Mouse (Mus musculus) ovary, postnatal 14 days (tissue): ENCODE results near the gene Adcyap1r1.

Experiments
- DNase-seq: peaks from one replicate; pipeline ENCODE4 v3.0.0; 2022; ENCODE audit warnings: low spot score

The Adcyap1r1 gene

GRCm38 (mm10) chr6:55501061-55501460 lies 49.3 kb downstream of the Adcyap1r1 start:
- DNase-seq = no peak

- no peak for DNase-seq
Observed at GRCm38 (mm10) chr6:55502309-55502708, 50.5 kb downstream of the Adcyap1r1 start.

GRCm38 (mm10) chr6:55504797-55505488 lies 53.2 kb downstream of the Adcyap1r1 start:
- DNase-seq = peak; percentile 41

DNA sequence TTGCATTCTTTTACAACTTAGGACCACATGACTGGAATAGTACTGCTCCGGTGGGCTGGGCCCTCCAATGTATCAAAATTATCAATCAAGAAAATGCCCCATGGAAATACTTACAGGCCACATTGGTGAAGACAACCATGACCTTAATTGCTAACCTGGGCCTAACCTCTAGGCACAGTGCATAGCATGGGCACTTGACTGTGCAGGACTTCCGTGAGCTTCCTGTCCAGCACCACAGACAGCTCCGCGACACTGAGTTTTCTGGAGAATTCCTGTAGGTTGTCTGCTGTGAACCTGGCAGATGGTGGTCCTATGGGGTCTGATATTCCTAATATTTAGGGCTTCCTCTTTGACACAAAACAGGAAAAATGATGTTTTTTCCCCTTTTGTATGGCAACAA lies 54.7 kb downstream of the Adcyap1r1 start:
- no peak for DNase-seq

- no peak for DNase-seq
Observed at GRCm38 (mm10) chr6:55509130-55509870, 57.5 kb downstream of the Adcyap1r1 start.

DNA sequence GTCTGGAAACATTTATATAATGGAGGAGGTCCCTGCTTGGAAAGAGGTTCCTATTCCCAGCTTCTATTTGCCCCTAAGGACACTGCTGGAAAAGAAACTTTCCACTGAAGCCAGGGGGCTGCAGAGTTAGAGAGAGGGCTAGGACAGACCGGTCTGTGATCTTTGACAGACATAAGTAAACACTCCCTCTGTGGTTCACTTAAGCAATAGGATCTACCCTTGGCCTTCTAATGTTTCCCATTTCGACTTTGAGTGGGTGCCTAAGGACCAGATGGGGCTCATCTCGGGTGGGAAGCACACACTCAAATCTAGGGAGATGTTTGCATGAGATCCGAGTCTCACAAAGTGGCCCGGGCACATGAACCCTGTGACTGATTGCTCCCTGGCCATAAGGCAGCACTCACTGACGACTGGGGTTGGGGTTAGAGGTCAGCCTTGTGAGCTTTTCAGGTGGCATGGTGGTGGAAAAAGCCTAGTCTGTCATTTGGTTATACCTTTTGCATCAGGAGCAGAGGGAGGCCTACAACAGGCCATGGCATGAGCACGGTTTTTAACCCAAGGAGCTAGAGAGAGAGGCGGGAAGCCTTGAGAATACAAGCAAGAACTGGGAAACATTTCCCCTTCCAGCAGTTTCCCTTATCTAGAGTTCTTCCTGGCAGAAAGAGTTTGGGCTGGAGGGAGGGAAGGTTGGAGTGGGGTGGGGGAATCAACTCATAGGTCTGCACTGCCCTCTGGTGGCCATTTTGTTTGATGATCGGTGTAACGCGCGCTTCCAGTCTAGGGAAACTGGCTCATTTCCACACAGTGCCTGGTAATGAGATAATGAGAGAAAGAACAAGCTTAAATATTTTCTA lies 59.7 kb downstream of the Adcyap1r1 start:
- peak; percentile 73 for DNase-seq

DNA sequence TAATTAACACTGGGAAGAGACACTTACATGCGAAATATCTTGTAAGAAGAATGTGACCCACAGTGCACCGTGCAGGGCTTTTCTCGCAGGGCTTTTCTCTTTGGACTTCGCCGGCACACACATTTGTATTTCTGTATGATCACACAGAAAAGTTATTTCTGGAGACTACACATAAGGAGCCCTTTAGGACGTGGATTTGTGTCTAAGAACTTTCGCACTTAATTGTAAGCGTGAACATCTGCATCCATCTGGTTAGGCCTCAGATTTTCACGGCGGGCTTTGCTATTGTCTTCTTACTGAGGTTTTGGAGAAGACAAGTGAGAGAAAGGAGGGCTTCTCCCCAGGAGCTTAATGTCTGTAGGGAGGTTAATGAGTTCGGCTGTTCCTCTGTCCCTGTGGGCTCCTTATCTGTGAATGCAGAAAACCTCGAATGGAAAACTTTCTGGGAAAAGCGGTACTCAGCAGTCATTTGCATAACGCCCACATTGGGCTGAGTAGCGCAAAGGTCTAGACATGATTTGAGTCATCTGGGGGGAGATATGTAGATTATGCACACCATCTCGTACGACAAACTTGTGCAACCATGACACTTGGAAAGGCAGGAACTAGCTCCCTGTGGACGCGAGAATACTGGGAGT lies 60.4 kb downstream of the Adcyap1r1 start:
- DNase-seq = no peak

GRCm38 (mm10) chr6:55513477-55513876 lies 61.7 kb downstream of the Adcyap1r1 start:
- no peak for DNase-seq

GRCm38 (mm10) chr6:55519605-55520201 lies 67.9 kb downstream of the Adcyap1r1 start:
- peak; percentile 83 for DNase-seq

GRCm38 (mm10) chr6:55520237-55521095 lies 68.7 kb downstream of the Adcyap1r1 start:
- no peak for DNase-seq

- DNase-seq = no peak
Observed at GRCm38 (mm10) chr6:55536469-55536868, 84.7 kb downstream of the Adcyap1r1 start.

- DNase-seq = no peak
Observed at GRCm38 (mm10) chr6:55539196-55539595, 87.4 kb downstream of the Adcyap1r1 start.

DNA sequence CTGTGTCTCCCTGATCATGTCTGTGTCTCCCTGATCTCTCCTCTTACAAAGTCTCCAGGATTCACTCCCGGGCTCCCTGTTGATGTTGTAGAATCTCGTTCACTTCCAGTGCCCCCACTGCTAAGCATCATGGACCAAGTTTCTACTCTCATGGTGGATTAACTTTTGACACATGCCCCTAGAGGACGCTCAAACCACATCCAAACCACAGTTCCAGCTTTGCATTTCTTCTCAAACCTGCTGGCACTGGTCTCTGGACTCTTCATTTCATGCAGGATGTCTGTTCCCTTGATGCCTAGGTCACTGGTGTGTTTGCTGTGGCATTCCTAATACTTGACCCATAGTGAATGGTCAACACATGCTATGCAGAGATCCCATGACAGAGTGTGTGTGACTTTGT lies 90.6 kb downstream of the Adcyap1r1 start:
- DNase-seq = no peak

GRCm38 (mm10) chr6:55543345-55543744 lies 91.6 kb downstream of the Adcyap1r1 start:
- no peak for DNase-seq

GRCm38 (mm10) chr6:55549211-55549610 lies 97.4 kb downstream of the Adcyap1r1 start:
- no peak for DNase-seq

- no peak for DNase-seq
Observed at GRCm38 (mm10) chr6:55550926-55551325, 99.1 kb downstream of the Adcyap1r1 start.
